12 mouse cellular contexts compared by ENCODE assay signal in the genomic region with DNA sequence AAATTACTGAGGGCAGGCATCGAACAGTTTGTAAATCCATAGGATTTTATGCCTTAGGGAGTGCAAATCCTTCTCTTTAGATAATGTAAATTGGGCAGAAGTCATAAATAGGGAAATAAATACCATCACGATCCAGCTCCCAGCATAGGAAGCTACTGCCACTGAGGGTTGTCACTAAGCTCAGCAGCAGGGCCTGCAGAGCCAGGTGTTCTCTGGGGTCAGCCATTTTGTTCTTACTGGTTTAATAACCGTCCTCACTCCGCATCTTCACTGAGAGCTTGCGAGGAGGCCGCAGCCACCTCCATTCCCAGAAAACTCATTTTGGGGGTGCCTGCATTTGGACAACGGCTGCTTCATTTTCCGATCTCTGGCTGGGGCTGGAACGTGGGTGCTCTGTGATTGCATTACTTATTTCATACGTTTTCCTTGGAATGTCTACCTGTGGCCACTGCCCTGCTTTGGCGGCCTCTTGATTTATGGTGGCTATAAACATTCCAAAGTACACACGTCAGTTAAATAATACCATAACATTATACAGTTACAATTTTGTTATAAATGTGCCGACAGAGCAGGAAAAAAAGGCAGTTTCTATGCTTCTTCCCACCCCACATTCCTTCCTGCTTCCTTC.
DNase-seq lines count a peak whose midpoint lies in the region; ATAC-seq and TF ChIP-seq lines count a peak whose summit lies in the region.
"Had no signal": no experiment of that assay in that cellular context is flagged by ENCODE, and none has a peak within 500 bp of the region (broad histone marks: within the 10 kb centered on the region; RNA-seq: fewer than 3 reads in every experiment).

No protein-coding gene starts in this region.

- TF ChIP-seq EP300 in liver, postnatal 0 days (IDR thresholded peaks at IDR 0.05; ENCODE audit: low read depth) = no peak

- no peak overlapping the region for H3K4me2 ChIP-seq in kidney, embryonic 15.5 days
- H3K4me2 ChIP-seq in intestine, embryonic 15.5 days (replicated peaks) = peak overlapping the region; percentile 42
- no peak overlapping the region for H3K4me2 ChIP-seq in kidney, postnatal 0 days (ENCODE audit: low read length)
- H3K4me2 ChIP-seq in liver, postnatal 0 days (ENCODE audit: low read depth, low read length) = no peak overlapping the region
- H3K4me2 ChIP-seq in hindbrain, embryonic 12.5 days (replicated peaks) = no peak overlapping the region
- H3K4me2 ChIP-seq: midbrain, embryonic 13.5 days had no signal

- no peak overlapping the region for H3K9ac ChIP-seq in kidney, embryonic 15.5 days
- H3K9ac ChIP-seq in intestine, embryonic 15.5 days = no peak overlapping the region
- H3K9ac ChIP-seq in kidney, postnatal 0 days (ENCODE audit: low read depth, low read length) = no peak overlapping the region
- peak overlapping the region; percentile 48; the same call in 1 of the 2 replicates for H3K9ac ChIP-seq in liver, postnatal 0 days (replicated peaks)
- H3K9ac ChIP-seq in hindbrain, embryonic 12.5 days = no peak overlapping the region
- H3K9ac ChIP-seq: midbrain, embryonic 13.5 days had no signal

- peak overlapping the region; percentile 92 for H3K27ac ChIP-seq in kidney, embryonic 15.5 days
- peak overlapping the region; percentile 78 for H3K27ac ChIP-seq in intestine, embryonic 15.5 days
- peak overlapping the region; percentile 81 for H3K27ac ChIP-seq in kidney, postnatal 0 days
- H3K27ac ChIP-seq in liver, postnatal 0 days (ENCODE audit: low read depth) = peak overlapping the region; percentile 87
- H3K27ac ChIP-seq in hindbrain, embryonic 12.5 days = no peak overlapping the region
- H3K27ac ChIP-seq: hindbrain, postnatal 0 days; midbrain, embryonic 13.5 days had no signal

- ATAC-seq in kidney, embryonic 15.5 days (replicated peaks; ENCODE audit: low FRiP score) = no peak
- peak; percentile 79 for ATAC-seq in intestine, embryonic 15.5 days
- no peak; the same call in 1 of the 2 replicates for ATAC-seq in kidney, postnatal 0 days (replicated peaks; ENCODE audit: low FRiP score, low read depth)
- ATAC-seq in liver, postnatal 0 days = no peak
- ATAC-seq in hindbrain, embryonic 12.5 days (ENCODE audit: low FRiP score) = no peak
- ATAC-seq: CD4-positive, CD25-positive, alpha-beta regulatory T cell, adult 4 months; hindbrain, postnatal 0 days; midbrain, embryonic 13.5 days had no signal

- TF ChIP-seq CTCF in kidney, postnatal 0 days (IDR thresholded peaks at IDR 0.05; ENCODE audit: low read depth) = no peak
- TF ChIP-seq CTCF in liver, postnatal 0 days (IDR thresholded peaks at IDR 0.05; ENCODE audit: low read depth) = no peak

- WGBS in kidney, embryonic 15.5 days = 49% methylated on average over 13 of the region's 13 CpGs
- 34% methylated on average over 13 of the region's 13 CpGs for WGBS in intestine, embryonic 15.5 days
- 41% methylated on average over 13 of the region's 13 CpGs for WGBS in kidney, postnatal 0 days
- WGBS in liver, postnatal 0 days (ENCODE audit: insufficient replicate concordance) = 81% methylated on average over 13 of the region's 13 CpGs
- 77% methylated on average over 13 of the region's 13 CpGs for WGBS in hindbrain, embryonic 12.5 days

- DNase-seq in kidney, postnatal 10 days = no peak
- peak; percentile 30 for DNase-seq in kidney, postnatal 0 days (ENCODE audit: low spot score)
- peak; percentile 8 for DNase-seq in liver, postnatal 0 days
- no peak for DNase-seq in cerebellum, postnatal 10 days
- DNase-seq: adrenal gland, postnatal 25 days; cerebellum, postnatal 14 days had no signal

- H3K27me3 ChIP-seq in kidney, embryonic 15.5 days = no peaks in the 10 kb centered on the region
- no peaks in the 10 kb centered on the region for H3K27me3 ChIP-seq in intestine, embryonic 15.5 days (replicated peaks)
- no peaks in the 10 kb centered on the region for H3K27me3 ChIP-seq in kidney, postnatal 0 days (ENCODE audit: insufficient read depth, low read length)
- no peaks in the 10 kb centered on the region for H3K27me3 ChIP-seq in liver, postnatal 0 days (ENCODE audit: insufficient read depth, low read length)
- H3K27me3 ChIP-seq in hindbrain, embryonic 12.5 days = no peaks in the 10 kb centered on the region
- H3K27me3 ChIP-seq: midbrain, embryonic 13.5 days had no signal

- peaks cover 4% of the 10 kb centered on the region; the same call in 1 of the 2 replicates for H3K9me3 ChIP-seq in kidney, embryonic 15.5 days (replicated peaks)
- H3K9me3 ChIP-seq in intestine, embryonic 15.5 days = no peaks in the 10 kb centered on the region
- H3K9me3 ChIP-seq in kidney, postnatal 0 days (replicated peaks; ENCODE audit: low read length) = no peaks in the 10 kb centered on the region
- no peaks in the 10 kb centered on the region for H3K9me3 ChIP-seq in liver, postnatal 0 days (ENCODE audit: low read length)
- peaks cover 13% of the 10 kb centered on the region for H3K9me3 ChIP-seq in hindbrain, embryonic 12.5 days (replicated peaks)

- no peaks in the 10 kb centered on the region for H3K36me3 ChIP-seq in kidney, embryonic 15.5 days
- H3K36me3 ChIP-seq in intestine, embryonic 15.5 days = no peaks in the 10 kb centered on the region
- H3K36me3 ChIP-seq in kidney, postnatal 0 days (ENCODE audit: insufficient read depth, low read length) = no peaks in the 10 kb centered on the region
- no peaks in the 10 kb centered on the region for H3K36me3 ChIP-seq in liver, postnatal 0 days (replicated peaks; ENCODE audit: insufficient read depth, low read length)
- no peaks in the 10 kb centered on the region for H3K36me3 ChIP-seq in hindbrain, embryonic 12.5 days
- H3K36me3 ChIP-seq: midbrain, embryonic 13.5 days had no signal

- H3K4me1 ChIP-seq in kidney, embryonic 15.5 days = peaks cover 38% of the 10 kb centered on the region
- 0 out of 2 replicates have a peak, but pooled peaks cover 10% of the 10 kb centered on the region for H3K4me1 ChIP-seq in intestine, embryonic 15.5 days (replicated peaks)
- H3K4me1 ChIP-seq in kidney, postnatal 0 days (replicated peaks; ENCODE audit: insufficient read depth, low read length) = 0 out of 2 replicates have a peak, but pooled peaks cover 6% of the 10 kb centered on the region
- peaks cover 7% of the 10 kb centered on the region; the same call in 1 of the 2 replicates for H3K4me1 ChIP-seq in liver, postnatal 0 days (ENCODE audit: insufficient read depth)
- H3K4me1 ChIP-seq in hindbrain, embryonic 12.5 days = 0 out of 2 replicates have a peak, but pooled peaks cover 4% of the 10 kb centered on the region
- H3K4me1 ChIP-seq: midbrain, embryonic 13.5 days had no signal

- no peak overlapping the region for H3K4me3 ChIP-seq in kidney, embryonic 15.5 days (replicated peaks)
- H3K4me3 ChIP-seq in intestine, embryonic 15.5 days (replicated peaks) = no peak overlapping the region
- no peak overlapping the region for H3K4me3 ChIP-seq in kidney, postnatal 0 days (replicated peaks; ENCODE audit: low read depth, low read length)
- H3K4me3 ChIP-seq in liver, postnatal 0 days (ENCODE audit: low read depth, low read length) = no peak overlapping the region
- H3K4me3 ChIP-seq in hindbrain, embryonic 12.5 days = no peak overlapping the region
- H3K4me3 ChIP-seq: midbrain, embryonic 13.5 days had no signal

Comparison
In these comparisons a context has a peak if more than half of its experiments do, and no peak if none do; other contexts are left out.
1. DNase-seq: peak in kidney, postnatal 0 days (single experiment) and liver, postnatal 0 days (single experiment); none in kidney, postnatal 10 days (single experiment) and cerebellum, postnatal 10 days (0 of 2).